Mouse (Mus musculus): ENCODE measurements at regions not wholly inside any gene's neighbourhood (a gene's known extent, or its start where the extent isn't known, plus 50 kb on each side); places are given as distances from the start of the nearest gene placed in this dataset.

GRCm38 (mm10) chr7:119066026-119066425 is 71.0 kb upstream of the Gprc5b start:
- H3K4me1 ChIP-seq (ENCODE audit: control insufficient read depth in 1 of 2, insufficient read depth in 2 of 2), result no peaks in the 10 kb centered on the region
- no peak overlapping the region for H3K9ac ChIP-seq (ENCODE audit: insufficient read depth, low read depth)
- dilution Hi-C loops (cut with MboI; ENCODE audit: extremely low pct_ligation_motif_present, extremely low pct_unique_long_range_greater_than_20kb, low sequenced_read_pairs), result no loop called here
- H3K27me3 ChIP-seq (replicated peaks), result peaks cover 86% of the 10 kb centered on the region
- no peak overlapping the region for H3K27ac ChIP-seq (ENCODE audit: insufficient read depth, low read depth)
- no peaks in the 10 kb centered on the region for H3K36me3 ChIP-seq (replicated peaks in 1 of 2; ENCODE audit: control insufficient read depth in 1 of 2, insufficient read depth in 1 of 2, low read length in 1 of 2)
- DNase-seq (ENCODE audit: extremely low read depth), result no peak
- peaks cover 4% of the 10 kb centered on the region for H3K9me3 ChIP-seq (replicated peaks; ENCODE audit: low read length)
- no peak overlapping the region for H3K4me3 ChIP-seq (replicated peaks in 1 of 3; ENCODE audit: low read depth in 2 of 3, low read length in 2 of 3, poor library complexity in 1 of 3)
- H3K79me2 ChIP-seq (replicated peaks; ENCODE audit: control insufficient read depth, extremely low read depth, insufficient read depth, poor library complexity, severe bottlenecking), result no peaks in the 10 kb centered on the region
- H3K4me2 ChIP-seq (ENCODE audit: insufficient read depth, low read depth, poor library complexity, severe bottlenecking), result no peak overlapping the region
- in situ Hi-C loops (cut with MboI; ENCODE audit: low pct_ligation_motif_present, low pct_unique_long_range_greater_than_20kb, low sequenced_read_pairs), result no loop called here
- TF ChIP-seq ZMIZ1 (IDR thresholded peaks at IDR 0.05; ENCODE audit: low read depth, low read length) (no peak), EP300 (IDR thresholded peaks at IDR 0.05; ENCODE audit: low read length) (no peak), USF1 (IDR thresholded peaks at IDR 0.05; ENCODE audit: low read depth, low read length) (no peak), SMC3 (IDR thresholded peaks at IDR 0.05; ENCODE audit: low read depth, low read length) (no peak), ELF1 (IDR thresholded peaks at IDR 0.05; ENCODE audit: low read depth, low read length) (no peak), UBTF (IDR thresholded peaks at IDR 0.05; ENCODE audit: low read depth, low read length) (no peak), CHD1 (IDR thresholded peaks at IDR 0.05; ENCODE audit: low read depth, low read length) (no peak), NRF1 (IDR thresholded peaks at IDR 0.05; ENCODE audit: low read depth, low read length) (no peak)
